Mouse (Mus musculus): ENCODE data around the gene Cgnl1.

- TF ChIP-seq ZKSCAN1 (IDR thresholded peaks at IDR 0.05; ENCODE audit: borderline replicate concordance, low read depth, low read length) = no peak
- no peak for TF ChIP-seq CTCF (conservative IDR thresholded peaks at IDR 0.05 in 1 of 2, IDR thresholded peaks at IDR 0.05 in 1 of 2; ENCODE audit: low read depth in 2 of 2, low read length in 2 of 2)
- no peak for TF ChIP-seq MAFK (IDR thresholded peaks at IDR 0.05; ENCODE audit: insufficient replicate concordance, low read length)
- no peak for TF ChIP-seq TCF12 (IDR thresholded peaks at IDR 0.05; ENCODE audit: low read depth, low read length)
- TF ChIP-seq POLR2A (IDR thresholded peaks at IDR 0.05; ENCODE audit: low read depth, low read length) = no peak
- no peak for TF ChIP-seq USF1 (IDR thresholded peaks at IDR 0.05; ENCODE audit: low read depth, low read length)
- TF ChIP-seq SMC3 (IDR thresholded peaks at IDR 0.05; ENCODE audit: low read depth, low read length) = no peak
- TF ChIP-seq EP300 (IDR thresholded peaks at IDR 0.05; ENCODE audit: low read length) = no peak
Measured at GRCm38 (mm10) chr9:71680381-71680780, 91.0 kb downstream of the Cgnl1 start.
